Mouse (Mus musculus) liver, embryonic 12.5 days (tissue): ENCODE results near the gene Cyp4f14. TPM values are rescaled to one million over a fixed set of nuclear protein-coding genes. Genes with fewer than 3 reads are reported as not detected.

Experiments
- ATAC-seq: fragments of 200-750 bp; cut with Nextera tagmentation; 2 replicates; pipeline ENCODE4 v1.8.0; 2017; ENCODE audit warnings: moderate number of reproducible peaks, mild to moderate bottlenecking, moderate library complexity
- H3K27ac ChIP-seq: fragments of 300-500 bp; sonication (generic); 2 replicates; pipeline ENCODE4 v1.5.1; 2016; ENCODE audit warnings: mild to moderate bottlenecking
- H3K27me3 ChIP-seq: fragments of 300-500 bp; sonication (generic); replicated peaks from 2 replicates; pipeline ENCODE4 v1.6.1; 2016; ENCODE audit warnings: mild to moderate bottlenecking, moderate library complexity
- H3K36me3 ChIP-seq: fragments of 300-500 bp; sonication (generic); 2 replicates; pipeline ENCODE4 v1.6.1; 2016; ENCODE audit warnings: mild to moderate bottlenecking, moderate library complexity
- H3K4me1 ChIP-seq: fragments of 300-500 bp; sonication (generic); 2 replicates; pipeline ENCODE4 v1.6.1; 2016
- H3K4me2 ChIP-seq: fragments of 300-500 bp; sonication (generic); 2 replicates; pipeline ENCODE4 v1.6.1; 2016; ENCODE audit warnings: mild to moderate bottlenecking, moderate library complexity
- H3K4me3 ChIP-seq: fragments of 300-500 bp; sonication (generic); 2 replicates; pipeline ENCODE4 v1.5.1; 2016; ENCODE audit warnings: mild to moderate bottlenecking, moderate library complexity
- H3K9ac ChIP-seq: fragments of 300-500 bp; sonication (generic); 2 replicates; pipeline ENCODE4 v1.6.1; 2016; ENCODE audit warnings: mild to moderate bottlenecking, moderate library complexity
- H3K9me3 ChIP-seq: fragments of 300-500 bp; sonication (generic); replicated peaks from 2 replicates; pipeline ENCODE4 v1.6.1; 2016; ENCODE audit warnings: mild to moderate bottlenecking, moderate library complexity
- WGBS: fragments of 180-500 bp; shearing (Covaris S2); methylation state at CpG from one replicate; pipeline ENCODE4 v1.1.7; 2016; ENCODE audit not compliant: insufficient replicate concordance; 5-methylcytosine and 5-hydroxymethylcytosine counted together
- polyA plus RNA-seq: library from polyadenylated mRNA; unstranded; fragments of >200 nt; fragmentation: Nextera tagmentation; extraction: Ambion mirVana; gene quantifications from 2 replicates; pipeline ENCODE4 v1.2.1, GENCODE M21; 2016

Cyp4f14 gene
- polyA plus RNA-seq, 1 experiment from 2014 or later: not detected

- Histone ChIP-seq H3K9ac (peak overlapping the region; percentile 61), H3K4me1 (peaks cover 10% of the 10 kb centered on the region; the same call in 1 of the 2 replicates), H3K4me3 (peak overlapping the region; percentile 54), H3K27me3 (peaks cover 3% of the 10 kb centered on the region; the same call in 1 of the 2 replicates), H3K4me2 (peak overlapping the region; percentile 73), H3K27ac (no peak overlapping the region), H3K36me3 (no peaks in the 10 kb centered on the region), H3K9me3 (no peaks in the 10 kb centered on the region)
- 12% methylated on average over 32 of the region's 32 CpGs for WGBS
- peak; percentile 85 for ATAC-seq
These were observed 7.6 kb upstream of the Cyp4f14 start for GRCm38 (mm10) chr17:32924658-32925312.

- peaks cover 10% of the 10 kb centered on the region; the same call in 1 of the 2 replicates for H3K4me1 ChIP-seq
- no peak overlapping the region for H3K9ac ChIP-seq
- H3K27me3 ChIP-seq: peaks cover 11% of the 10 kb centered on the region; the same call in 1 of the 2 replicates
- no peak overlapping the region for H3K4me3 ChIP-seq
- H3K9me3 ChIP-seq: no peaks in the 10 kb centered on the region
- WGBS: 70% methylated on average over 1 of the region's 1 CpGs
- H3K4me2 ChIP-seq: no peak overlapping the region
- ATAC-seq: no peak
- no peaks in the 10 kb centered on the region for H3K36me3 ChIP-seq
- no peak overlapping the region for H3K27ac ChIP-seq
These were observed 6.5 kb upstream of the Cyp4f14 start for GRCm38 (mm10) chr17:32923681-32924080.

- WGBS: 36% methylated on average over 2 of the region's 2 CpGs
- H3K9me3 ChIP-seq: no peaks in the 10 kb centered on the region
- H3K36me3 ChIP-seq: no peaks in the 10 kb centered on the region
- no peak for ATAC-seq
- H3K27ac ChIP-seq: no peak overlapping the region
- no peaks in the 10 kb centered on the region for H3K4me1 ChIP-seq
- H3K4me2 ChIP-seq: no peak overlapping the region
- peaks cover 30% of the 10 kb centered on the region; the same call in 1 of the 2 replicates for H3K27me3 ChIP-seq
- no peak overlapping the region for H3K4me3 ChIP-seq
- no peak overlapping the region for H3K9ac ChIP-seq
These were observed 2.0 kb upstream of the Cyp4f14 start for GRCm38 (mm10) chr17:32919123-32919522.

- Histone ChIP-seq H3K4me3 (no peak overlapping the region), H3K36me3 (no peaks in the 10 kb centered on the region), H3K27ac (no peak overlapping the region), H3K4me2 (no peak overlapping the region), H3K9me3 (no peaks in the 10 kb centered on the region), H3K9ac (no peak overlapping the region), H3K27me3 (peaks cover 32% of the 10 kb centered on the region; the same call in 1 of the 2 replicates), H3K4me1 (no peaks in the 10 kb centered on the region)
- WGBS: 32% methylated on average over 1 of the region's 1 CpGs
- ATAC-seq: no peak
These were observed 1.1 kb downstream of the Cyp4f14 start for GRCm38 (mm10) chr17:32916075-32916474.

GRCm38 (mm10) chr17:32906172-32906571 is 11.0 kb downstream of the Cyp4f14 start:
- no peak overlapping the region for H3K27ac ChIP-seq
- H3K36me3 ChIP-seq: no peaks in the 10 kb centered on the region
- no peaks in the 10 kb centered on the region for H3K4me1 ChIP-seq
- no peak overlapping the region for H3K9ac ChIP-seq
- H3K9me3 ChIP-seq: no peaks in the 10 kb centered on the region
- H3K4me3 ChIP-seq: no peak overlapping the region
- H3K4me2 ChIP-seq: no peak overlapping the region
- H3K27me3 ChIP-seq: peaks cover 18% of the 10 kb centered on the region
- WGBS: 64% methylated on average over 10 of the region's 10 CpGs
- ATAC-seq: no peak

- H3K9me3 ChIP-seq: no peaks in the 10 kb centered on the region
- no peak overlapping the region for H3K9ac ChIP-seq
- H3K27me3 ChIP-seq: peaks cover 18% of the 10 kb centered on the region
- no peak overlapping the region for H3K4me3 ChIP-seq
- WGBS: 13% methylated on average over 19 of the region's 19 CpGs
- peak overlapping the region; percentile 34; the same call in 1 of the 2 replicates for H3K4me2 ChIP-seq
- no peak overlapping the region for H3K27ac ChIP-seq
- no peaks in the 10 kb centered on the region for H3K4me1 ChIP-seq
- H3K36me3 ChIP-seq: no peaks in the 10 kb centered on the region
- no peak for ATAC-seq
These were observed 11.9 kb downstream of the Cyp4f14 start for GRCm38 (mm10) chr17:32905239-32905638.

GRCm38 (mm10) chr17:32904414-32904813 is 12.7 kb downstream of the Cyp4f14 start:
- WGBS: 43% methylated on average over 2 of the region's 2 CpGs
- no peak for ATAC-seq
- no peak overlapping the region for H3K4me2 ChIP-seq
- no peaks in the 10 kb centered on the region for H3K9me3 ChIP-seq
- H3K4me3 ChIP-seq: no peak overlapping the region
- H3K27ac ChIP-seq: no peak overlapping the region
- H3K4me1 ChIP-seq: no peaks in the 10 kb centered on the region
- H3K9ac ChIP-seq: no peak overlapping the region
- H3K27me3 ChIP-seq: peaks cover 18% of the 10 kb centered on the region
- no peaks in the 10 kb centered on the region for H3K36me3 ChIP-seq

- H3K9me3 ChIP-seq: no peaks in the 10 kb centered on the region
- no peak overlapping the region for H3K9ac ChIP-seq
- peaks cover 13% of the 10 kb centered on the region for H3K27me3 ChIP-seq
- H3K27ac ChIP-seq: no peak overlapping the region
- H3K4me3 ChIP-seq: no peak overlapping the region
- no peak for ATAC-seq
- no peaks in the 10 kb centered on the region for H3K36me3 ChIP-seq
- no peak overlapping the region for H3K4me2 ChIP-seq
- WGBS: 43% methylated on average over 1 of the region's 1 CpGs
- H3K4me1 ChIP-seq: no peaks in the 10 kb centered on the region
These were observed 15.2 kb downstream of the Cyp4f14 start for GRCm38 (mm10) chr17:32901751-32902525.

GRCm38 (mm10) chr17:32895421-32895820 is 21.7 kb downstream of the Cyp4f14 start:
- no peak overlapping the region for H3K4me2 ChIP-seq
- no peak overlapping the region for H3K9ac ChIP-seq
- no peak overlapping the region for H3K27ac ChIP-seq
- no peak for ATAC-seq
- peaks cover 11% of the 10 kb centered on the region for H3K4me1 ChIP-seq
- WGBS: 81% methylated on average over 4 of the region's 4 CpGs
- H3K36me3 ChIP-seq: no peaks in the 10 kb centered on the region
- H3K9me3 ChIP-seq: no peaks in the 10 kb centered on the region
- no peak overlapping the region for H3K4me3 ChIP-seq
- no peaks in the 10 kb centered on the region for H3K27me3 ChIP-seq

GRCm38 (mm10) chr17:32893901-32894300 is 23.2 kb downstream of the Cyp4f14 start:
- Histone ChIP-seq H3K27ac (no peak overlapping the region), H3K4me3 (no peak overlapping the region), H3K36me3 (no peaks in the 10 kb centered on the region), H3K4me1 (peaks cover 22% of the 10 kb centered on the region), H3K9me3 (no peaks in the 10 kb centered on the region), H3K9ac (no peak overlapping the region), H3K27me3 (no peaks in the 10 kb centered on the region), H3K4me2 (no peak overlapping the region)
- no peak for ATAC-seq
- WGBS: 61% methylated on average over 3 of the region's 3 CpGs

- peak within 1 kb of the TSS; percentile 79 for H3K4me3 ChIP-seq
- H3K27ac ChIP-seq: peak within 1 kb of the TSS; percentile 69
- H3K9ac ChIP-seq: peak within 1 kb of the TSS; percentile 78
- H3K27me3 ChIP-seq: no peaks in the 10 kb centered on the region
- peak; percentile 94 for ATAC-seq
- no peaks in the 10 kb centered on the region for H3K9me3 ChIP-seq
- H3K4me2 ChIP-seq: peak within 1 kb of the TSS; percentile 78
- H3K4me1 ChIP-seq: peaks cover 22% of the 10 kb centered on the region
- 14% methylated on average over 33 of the region's 33 CpGs for WGBS
- no peaks in the 10 kb centered on the region; the same call in 1 of the 2 replicates for H3K36me3 ChIP-seq
These were observed 25.6 kb downstream of the Cyp4f14 start, which contains the start of gene Zfp870 for GRCm38 (mm10) chr17:32891239-32892180. Gene Zfp870, minus strand, starts transcription at chr17:32891642.
